Mouse (Mus musculus): ENCODE measurements around the gene Ddias. TPM values are rescaled to one million over a fixed set of nuclear protein-coding genes. Genes with fewer than 3 reads are reported as not detected.

Ddias gene
- polyA plus RNA-seq, 1 experiment from 2014 or later: 7.5 TPM

DNA sequence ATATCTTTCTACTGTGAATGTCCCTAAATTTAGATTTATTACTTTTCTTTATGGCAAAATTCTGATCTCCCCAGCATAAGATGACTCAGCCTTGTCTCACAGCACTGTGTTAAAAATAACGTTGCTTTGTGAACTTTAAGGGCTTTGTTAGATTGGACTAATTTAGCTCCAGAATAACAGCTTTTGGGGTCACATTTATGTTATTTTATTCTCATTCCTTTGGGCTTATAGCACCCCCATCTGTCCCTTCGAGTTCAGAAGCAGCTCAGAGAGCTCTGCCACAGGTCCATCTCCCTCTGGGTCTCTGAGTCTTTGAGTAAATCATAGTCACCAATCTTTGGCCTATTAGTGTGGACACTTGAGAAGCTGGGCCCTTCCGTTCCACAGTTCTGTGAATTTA lies 36.1 kb downstream of the Ddias start:
- Histone ChIP-seq H3K27me3 (no peaks in the 10 kb centered on the region), H3K9ac (replicated peaks) (no peak overlapping the region), H3K4me1 (no peaks in the 10 kb centered on the region), H3K9me3 (no peaks in the 10 kb centered on the region), H3K4me2 (replicated peaks) (no peak overlapping the region), H3K27ac (replicated peaks) (no peak overlapping the region), H3K36me3 (peaks cover 8% of the 10 kb centered on the region; the same call in 1 of the 2 replicates), H3K4me3 (no peak overlapping the region)
- 70% methylated on average over 3 of the region's 3 CpGs for WGBS
- no peak for ATAC-seq (replicated peaks)

GRCm38 (mm10) chr7:92837226-92837625 lies 36.8 kb downstream of the Ddias start:
- ATAC-seq (replicated peaks): no peak
- Histone ChIP-seq H3K27me3 (no peaks in the 10 kb centered on the region), H3K4me3 (no peak overlapping the region), H3K9me3 (no peaks in the 10 kb centered on the region), H3K36me3 (peaks cover 8% of the 10 kb centered on the region; the same call in 1 of the 2 replicates), H3K4me1 (no peaks in the 10 kb centered on the region), H3K27ac (replicated peaks) (no peak overlapping the region), H3K4me2 (replicated peaks) (no peak overlapping the region), H3K9ac (replicated peaks) (no peak overlapping the region)
- WGBS: 91% methylated on average over 11 of the region's 11 CpGs

- no peaks in the 10 kb centered on the region for H3K9me3 ChIP-seq
- no peak overlapping the region for H3K9ac ChIP-seq (replicated peaks)
- WGBS: 84% methylated on average over 3 of the region's 3 CpGs
- no peak overlapping the region for H3K4me3 ChIP-seq
- no peak overlapping the region for H3K4me2 ChIP-seq (replicated peaks)
- H3K36me3 ChIP-seq: peaks cover 8% of the 10 kb centered on the region; the same call in 1 of the 2 replicates
- no peak overlapping the region for H3K27ac ChIP-seq (replicated peaks)
- no peaks in the 10 kb centered on the region for H3K27me3 ChIP-seq
- no peaks in the 10 kb centered on the region for H3K4me1 ChIP-seq
- ATAC-seq (replicated peaks): no peak
Observed at GRCm38 (mm10) chr7:92836447-92836846, 37.6 kb downstream of the Ddias start.

DNA sequence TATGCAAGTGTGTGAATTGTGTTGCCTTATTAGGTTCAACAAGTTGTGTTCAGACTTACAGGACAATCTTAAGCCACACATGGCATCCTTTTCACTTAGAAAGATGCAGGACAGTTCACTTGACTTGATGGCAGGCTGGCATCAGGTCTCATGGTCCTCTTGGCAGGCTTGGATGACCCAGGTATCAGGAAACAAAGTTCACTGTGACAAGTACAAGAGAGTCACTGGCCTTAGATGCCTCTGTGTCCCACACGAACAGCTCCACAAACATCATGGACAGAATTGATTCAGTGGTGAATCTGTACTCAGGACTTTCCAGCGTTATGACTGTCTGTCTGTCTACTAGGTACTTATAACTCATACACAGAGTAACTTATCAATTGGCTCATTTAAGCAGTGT lies 39.7 kb downstream of the Ddias start:
- ATAC-seq (replicated peaks): no peak
- H3K4me1 ChIP-seq: no peaks in the 10 kb centered on the region
- no peak overlapping the region for H3K4me2 ChIP-seq (replicated peaks)
- whole genome bisulfite sequencing: 88% methylated on average over 2 of the region's 2 CpGs
- H3K9ac ChIP-seq (replicated peaks): no peak overlapping the region
- H3K36me3 ChIP-seq: peaks cover 8% of the 10 kb centered on the region; the same call in 1 of the 2 replicates
- no peak overlapping the region for H3K4me3 ChIP-seq
- no peak overlapping the region for H3K27ac ChIP-seq (replicated peaks)
- H3K9me3 ChIP-seq: no peaks in the 10 kb centered on the region
- no peaks in the 10 kb centered on the region for H3K27me3 ChIP-seq

- no peak overlapping the region for H3K4me3 ChIP-seq
- H3K9ac ChIP-seq (replicated peaks): no peak overlapping the region
- 90% methylated on average over 6 of the region's 6 CpGs for WGBS
- no peaks in the 10 kb centered on the region for H3K9me3 ChIP-seq
- no peak for ATAC-seq (replicated peaks)
- H3K27ac ChIP-seq (replicated peaks): no peak overlapping the region
- H3K27me3 ChIP-seq: no peaks in the 10 kb centered on the region
- H3K4me1 ChIP-seq: no peaks in the 10 kb centered on the region
- peaks cover 8% of the 10 kb centered on the region; the same call in 1 of the 2 replicates for H3K36me3 ChIP-seq
- no peak overlapping the region for H3K4me2 ChIP-seq (replicated peaks)
Observed at GRCm38 (mm10) chr7:92832395-92832794, 41.7 kb downstream of the Ddias start.

- WGBS: 44% methylated on average over 3 of the region's 3 CpGs
- H3K36me3 ChIP-seq: no peaks in the 10 kb centered on the region
- no peak overlapping the region for H3K4me2 ChIP-seq (replicated peaks)
- H3K9me3 ChIP-seq: no peaks in the 10 kb centered on the region
- no peak overlapping the region for H3K4me3 ChIP-seq
- H3K9ac ChIP-seq (replicated peaks): no peak overlapping the region
- no peaks in the 10 kb centered on the region for H3K4me1 ChIP-seq
- H3K27ac ChIP-seq (replicated peaks): no peak overlapping the region
- no peaks in the 10 kb centered on the region for H3K27me3 ChIP-seq
- no peak for ATAC-seq (replicated peaks)
Observed at GRCm38 (mm10) chr7:92827981-92828380, 46.1 kb downstream of the Ddias start.

DNA sequence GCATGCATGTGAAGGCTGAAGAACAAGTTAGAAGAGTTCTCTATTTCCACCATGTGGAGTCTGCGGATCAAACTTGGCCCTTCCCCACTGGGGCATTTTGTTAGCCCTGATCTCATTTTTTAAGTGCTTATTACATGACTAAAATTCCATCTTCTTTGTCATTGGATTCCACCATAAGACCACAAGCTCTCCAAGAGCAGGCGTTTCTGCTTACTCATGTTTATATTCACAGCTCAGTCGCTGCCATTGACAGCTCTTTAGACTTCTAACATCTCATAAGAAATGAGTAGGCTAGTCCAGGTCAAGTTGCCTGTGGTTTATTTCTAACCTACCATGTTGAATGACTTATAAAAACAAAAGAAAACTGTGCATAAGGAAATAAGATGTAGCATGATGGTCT lies 47.8 kb downstream of the Ddias start:
- no peak for ATAC-seq (replicated peaks)

GRCm38 (mm10) chr7:92822409-92823101 lies 51.5 kb downstream of the Ddias start:
- no peak for ATAC-seq (replicated peaks)
- H3K27me3 ChIP-seq: no peaks in the 10 kb centered on the region
- no peaks in the 10 kb centered on the region for H3K36me3 ChIP-seq
- WGBS: 47% methylated on average over 1 of the region's 1 CpGs
- no peak overlapping the region for H3K4me3 ChIP-seq
- no peaks in the 10 kb centered on the region for H3K9me3 ChIP-seq
- no peak overlapping the region for H3K9ac ChIP-seq (replicated peaks)
- H3K4me1 ChIP-seq: 0 out of 2 replicates have a peak, but pooled peaks cover 3% of the 10 kb centered on the region
- H3K27ac ChIP-seq (replicated peaks): no peak overlapping the region
- no peak overlapping the region for H3K4me2 ChIP-seq (replicated peaks)

More for the DNA sequence above, 47.8 kb downstream of the Ddias start:
- H3K4me1 ChIP-seq: 0 out of 2 replicates have a peak, but pooled peaks cover 3% of the 10 kb centered on the region
- H3K36me3 ChIP-seq: no peaks in the 10 kb centered on the region
- no peaks in the 10 kb centered on the region for H3K27me3 ChIP-seq
- H3K4me2 ChIP-seq (replicated peaks): no peak overlapping the region
- H3K9ac ChIP-seq (replicated peaks): no peak overlapping the region
- no peaks in the 10 kb centered on the region for H3K9me3 ChIP-seq
- WGBS: 95% methylated on average over 3 of the region's 3 CpGs
- H3K4me3 ChIP-seq: no peak overlapping the region
- no peak overlapping the region for H3K27ac ChIP-seq (replicated peaks)

- ATAC-seq (replicated peaks): no peak
- Histone ChIP-seq H3K27me3 (no peaks in the 10 kb centered on the region), H3K4me2 (replicated peaks) (no peak overlapping the region), H3K4me3 (no peak overlapping the region), H3K27ac (replicated peaks) (no peak overlapping the region), H3K9ac (replicated peaks) (no peak overlapping the region), H3K4me1 (0 out of 2 replicates have a peak, but pooled peaks cover 3% of the 10 kb centered on the region), H3K36me3 (no peaks in the 10 kb centered on the region), H3K9me3 (no peaks in the 10 kb centered on the region)
- 41% methylated on average over 4 of the region's 4 CpGs for WGBS
Observed at GRCm38 (mm10) chr7:92821871-92822270, 52.2 kb downstream of the Ddias start.

DNA sequence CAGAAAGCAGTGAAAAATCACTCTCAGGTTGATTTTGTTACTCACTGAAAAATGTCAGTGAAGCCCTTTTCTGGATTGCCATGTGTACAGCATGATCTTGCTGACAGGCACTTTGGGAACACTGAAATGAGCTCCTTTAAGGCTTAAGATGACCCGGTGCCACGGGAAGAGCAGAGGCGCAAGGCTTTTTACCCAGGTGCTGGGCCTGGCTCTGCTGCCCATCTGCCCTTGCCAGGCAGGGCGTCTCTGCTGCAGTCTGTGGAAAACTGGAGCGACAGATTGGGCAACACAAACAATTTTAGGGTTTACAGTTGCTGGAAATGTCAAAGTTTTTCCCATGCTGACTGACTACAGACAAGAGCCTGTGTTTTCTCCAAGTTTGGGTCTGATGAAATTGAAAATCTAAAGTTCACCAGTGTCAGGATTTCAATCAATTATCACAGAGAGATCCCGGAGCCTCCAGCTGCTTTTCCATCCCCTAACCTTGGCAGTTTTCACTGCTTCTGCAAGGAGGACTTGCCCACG lies 53.0 kb downstream of the Ddias start:
- WGBS: 76% methylated on average over 7 of the region's 7 CpGs
- 0 out of 2 replicates have a peak, but pooled peaks cover 3% of the 10 kb centered on the region for H3K4me1 ChIP-seq
- H3K4me3 ChIP-seq: no peak overlapping the region
- H3K4me2 ChIP-seq (replicated peaks): no peak overlapping the region
- ATAC-seq (replicated peaks): no peak
- H3K36me3 ChIP-seq: no peaks in the 10 kb centered on the region
- no peak overlapping the region for H3K9ac ChIP-seq (replicated peaks)
- H3K27me3 ChIP-seq: no peaks in the 10 kb centered on the region
- H3K27ac ChIP-seq (replicated peaks): no peak overlapping the region
- no peaks in the 10 kb centered on the region for H3K9me3 ChIP-seq

- Histone ChIP-seq H3K9me3 (no peaks in the 10 kb centered on the region), H3K4me1 (0 out of 2 replicates have a peak, but pooled peaks cover 3% of the 10 kb centered on the region), H3K4me3 (no peak overlapping the region), H3K27me3 (no peaks in the 10 kb centered on the region), H3K36me3 (no peaks in the 10 kb centered on the region), H3K27ac (replicated peaks) (no peak overlapping the region), H3K9ac (replicated peaks) (no peak overlapping the region), H3K4me2 (replicated peaks) (no peak overlapping the region)
- 85% methylated on average over 1 of the region's 1 CpGs for WGBS
- ATAC-seq (replicated peaks): no peak
Observed at GRCm38 (mm10) chr7:92820410-92820809, 53.6 kb downstream of the Ddias start.

GRCm38 (mm10) chr7:92819656-92820055 lies 54.4 kb downstream of the Ddias start:
- no peak for ATAC-seq (replicated peaks)
- no peaks in the 10 kb centered on the region for H3K36me3 ChIP-seq
- no peaks in the 10 kb centered on the region for H3K9me3 ChIP-seq
- no peak overlapping the region for H3K27ac ChIP-seq (replicated peaks)
- H3K4me1 ChIP-seq: 0 out of 2 replicates have a peak, but pooled peaks cover 3% of the 10 kb centered on the region
- H3K27me3 ChIP-seq: no peaks in the 10 kb centered on the region
- WGBS: 90% methylated on average over 11 of the region's 11 CpGs
- no peak overlapping the region for H3K4me3 ChIP-seq
- H3K9ac ChIP-seq (replicated peaks): no peak overlapping the region
- no peak overlapping the region for H3K4me2 ChIP-seq (replicated peaks)
